Mouse (Mus musculus) liver, adult 2 months (tissue): ENCODE data around the gene Bcl6b. TPM values are rescaled to one million over a fixed set of nuclear protein-coding genes. Genes with fewer than 3 reads are reported as not detected.

Experiments
- DNase-seq: peaks from one replicate; pipeline ENCODE4 v3.0.0-alpha.2; 2011; ENCODE audit warnings: low read depth, low spot score; ENCODE audit errors: extremely low read depth
- H3K27ac ChIP-seq: fragments of 200-500 bp; replicated peaks from 2 replicates; pipeline ENCODE4 v1.5.1; 2012; ENCODE audit warnings: low read depth, mild to moderate bottlenecking, control low read depth, inconsistent platforms, low read length; ENCODE audit not compliant: insufficient read depth
- H3K27me3 ChIP-seq: fragments of 200-500 bp; 2 replicates; pipeline ENCODE4 v1.6.1; 2012; ENCODE audit warnings: mild to moderate bottlenecking, moderate library complexity, low read length, inconsistent platforms; ENCODE audit not compliant: control insufficient read depth, insufficient read depth
- H3K36me3 ChIP-seq: fragments of 200-500 bp; 2 replicates; pipeline ENCODE4 v1.6.1; 2012; ENCODE audit warnings: low read length, inconsistent platforms; ENCODE audit not compliant: control insufficient read depth, insufficient read depth
- H3K4me1 ChIP-seq: fragments of 200-500 bp; 2 replicates; pipeline ENCODE4 v1.6.1; 2011; ENCODE audit warnings: low read length; ENCODE audit not compliant: control insufficient read depth, insufficient read depth
- H3K4me3 ChIP-seq: fragments of 200-500 bp; 2 replicates; pipeline ENCODE4 v1.5.1; 2011; ENCODE audit warnings: low read depth, mild to moderate bottlenecking, control low read depth, low read length, moderate library complexity; ENCODE audit not compliant: insufficient read depth
- H3K79me2 ChIP-seq: fragments of 200-500 bp; 2 replicates; pipeline ENCODE4 v1.6.1; 2012; ENCODE audit warnings: inconsistent platforms, mild to moderate bottlenecking, low read length, moderate library complexity; ENCODE audit not compliant: control insufficient read depth, insufficient read depth
- H3K9ac ChIP-seq: fragments of 200-500 bp; 2 replicates; pipeline ENCODE4 v1.6.1; 2012; ENCODE audit warnings: low read depth, mild to moderate bottlenecking, control low read depth, inconsistent platforms, low read length
- CTCF ChIP-seq: fragments of 200-500 bp; IDR thresholded peaks from 2 replicates; pipeline ENCODE4 v1.5.1; 2011; ENCODE audit warnings: low read depth, low read length, control low read depth
- POLR2A ChIP-seq: fragments of 200-500 bp; IDR thresholded peaks from 2 replicates; pipeline ENCODE4 v1.6.1; 2011; ENCODE audit warnings: low read length, control low read depth; ENCODE audit not compliant: insufficient read depth; ENCODE audit errors: extremely low read depth
- WGBS: fragments of 180-500 bp; shearing (Covaris S2); methylation state at CpG from one replicate; pipeline ENCODE4 v1.1.7; 2018; 5-methylcytosine and 5-hydroxymethylcytosine counted together
- polyA plus RNA-seq: library from polyadenylated mRNA; depleted of rRNA; stranded (reverse); fragments of >200 nt; gene quantifications from 2 replicates; pipeline ENCODE4 v1.2.3, GENCODE M21; 2012
- total RNA-seq: library from RNA; depleted of rRNA; stranded (reverse); fragments of >200 nt; gene quantifications from 2 replicates; pipeline ENCODE4 v1.2.3, GENCODE M21; 2014

Bcl6b gene
- total and polyA plus RNA-seq, 2 experiments = 0.74 to 1.3 TPM

GRCm38 (mm10) chr11:70193354-70194285 lies 36.0 kb downstream of the Bcl6b start:
- Histone ChIP-seq H3K27me3 (no peaks in the 10 kb centered on the region), H3K27ac (no peak overlapping the region), H3K79me2 (no peaks in the 10 kb centered on the region), H3K36me3 (no peaks in the 10 kb centered on the region), H3K9ac (no peak overlapping the region), H3K4me3 (no peak overlapping the region), H3K4me1 (peaks cover 2% of the 10 kb centered on the region; the same call in 1 of the 2 replicates)
- DNase-seq = no peak
- TF ChIP-seq POLR2A (no peak), CTCF (no peak)
- 68% methylated on average over 11 of the region's 11 CpGs for WGBS

DNA sequence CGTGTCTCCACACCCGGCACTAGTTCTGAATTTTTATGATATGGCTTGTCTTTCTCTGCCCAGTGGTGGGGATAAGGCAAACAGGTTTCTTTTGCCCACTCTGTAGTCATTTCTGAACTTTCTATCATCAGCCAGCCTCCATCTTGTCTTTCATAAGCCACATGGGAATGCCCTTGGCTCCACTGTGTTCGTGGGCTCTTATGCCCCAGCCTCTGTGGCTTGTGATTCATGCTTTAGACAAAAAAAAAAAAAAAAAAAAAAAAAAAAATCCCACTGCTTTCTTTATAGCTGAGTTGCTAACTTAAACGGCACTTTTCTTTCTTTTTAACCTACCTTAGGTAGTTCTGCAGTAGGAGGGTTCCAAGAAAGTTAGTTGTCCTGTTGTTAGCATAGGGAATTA lies 37.4 kb downstream of the Bcl6b start:
- Histone ChIP-seq H3K79me2 (no peaks in the 10 kb centered on the region), H3K4me1 (peaks cover 2% of the 10 kb centered on the region; the same call in 1 of the 2 replicates), H3K27ac (no peak overlapping the region), H3K27me3 (no peaks in the 10 kb centered on the region), H3K36me3 (no peaks in the 10 kb centered on the region), H3K9ac (no peak overlapping the region), H3K4me3 (no peak overlapping the region)
- 84% methylated on average over 4 of the region's 4 CpGs for WGBS
- DNase-seq = no peak
- no peak for TF ChIP-seq POLR2A
- TF ChIP-seq CTCF = no peak

GRCm38 (mm10) chr11:70191188-70191587 lies 38.4 kb downstream of the Bcl6b start:
- WGBS = 89% methylated on average over 6 of the region's 6 CpGs

DNA sequence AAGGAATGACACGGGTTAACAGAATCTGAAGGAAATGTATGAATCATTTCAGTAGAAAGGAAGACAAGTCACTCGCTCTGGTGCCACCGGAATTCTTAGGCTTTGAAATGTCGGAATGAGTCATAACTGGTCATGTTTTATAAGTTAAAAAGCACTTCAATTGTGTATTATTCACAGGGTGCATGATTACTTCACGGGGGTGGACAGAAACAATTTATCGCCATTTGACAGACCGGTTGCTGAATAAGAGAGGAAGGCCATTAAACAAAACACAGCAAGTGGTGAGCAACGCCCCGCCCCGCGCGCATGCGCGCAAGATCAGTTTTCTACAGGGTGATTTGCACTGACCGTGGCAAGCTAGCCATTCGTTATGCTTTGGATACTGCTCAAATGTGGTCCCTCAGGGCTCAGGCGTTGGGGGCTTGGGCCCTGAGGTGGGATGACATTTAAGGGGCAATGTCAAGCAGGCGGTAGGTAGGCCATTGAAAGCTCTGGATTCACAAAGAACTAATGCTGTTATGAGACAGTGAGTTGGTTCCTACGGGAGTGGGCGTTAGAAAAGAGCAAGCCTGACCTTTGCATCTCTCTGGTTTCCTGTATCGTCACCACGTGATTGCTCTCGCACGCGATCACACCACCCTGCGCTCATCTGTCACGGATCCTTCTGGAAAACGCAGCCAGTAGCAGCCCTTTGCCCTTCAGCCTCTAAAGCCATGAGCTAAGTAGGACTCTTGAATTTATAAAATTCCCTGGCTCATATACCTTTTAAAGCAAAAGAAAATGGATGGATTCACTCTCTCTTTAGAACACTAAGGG lies 40.1 kb downstream of the Bcl6b start:
- Histone ChIP-seq H3K27me3 (no peaks in the 10 kb centered on the region), H3K9ac (no peak overlapping the region), H3K79me2 (no peaks in the 10 kb centered on the region), H3K27ac (no peak overlapping the region), H3K36me3 (no peaks in the 10 kb centered on the region), H3K4me3 (no peak overlapping the region), H3K4me1 (peaks cover 2% of the 10 kb centered on the region; the same call in 1 of the 2 replicates)
- DNase-seq = no peak
- no peak for TF ChIP-seq CTCF
- TF ChIP-seq POLR2A = no peak
- WGBS = 84% methylated on average over 28 of the region's 28 CpGs

More at GRCm38 (mm10) chr11:70191188-70191587, 38.4 kb downstream of the Bcl6b start:
- Histone ChIP-seq H3K27ac (no peak overlapping the region), H3K79me2 (no peaks in the 10 kb centered on the region), H3K27me3 (no peaks in the 10 kb centered on the region), H3K4me1 (peaks cover 2% of the 10 kb centered on the region; the same call in 1 of the 2 replicates), H3K9ac (no peak overlapping the region), H3K36me3 (no peaks in the 10 kb centered on the region), H3K4me3 (no peak overlapping the region)
- no peak for DNase-seq
- no peak for TF ChIP-seq POLR2A
- no peak for TF ChIP-seq CTCF

DNA sequence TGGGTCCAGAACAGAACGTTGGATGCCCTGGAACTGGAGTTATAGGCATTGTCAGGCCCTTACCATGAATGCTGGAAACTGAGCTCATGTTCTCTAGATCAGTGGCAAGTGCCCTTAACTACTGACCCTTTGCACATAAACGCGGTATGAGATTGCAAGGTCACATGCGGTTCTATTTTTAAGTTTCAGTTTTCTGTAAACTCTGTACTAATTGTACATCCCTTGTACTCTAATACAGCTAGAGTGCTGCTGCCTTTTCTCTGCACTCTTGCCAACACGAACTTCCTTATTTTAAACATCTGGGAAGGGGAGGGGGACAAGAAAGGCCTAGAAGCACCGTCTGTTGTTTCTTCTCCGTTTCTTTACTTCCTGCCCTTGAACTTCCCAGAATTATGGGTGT lies 44.5 kb downstream of the Bcl6b start:
- H3K79me2 ChIP-seq = no peaks in the 10 kb centered on the region
- TF ChIP-seq CTCF (no peak), POLR2A (no peak)
- WGBS = 65% methylated on average over 7 of the region's 7 CpGs

More for the DNA sequence above, 44.5 kb downstream of the Bcl6b start:
- Histone ChIP-seq H3K4me3 (no peak overlapping the region), H3K4me1 (no peaks in the 10 kb centered on the region), H3K36me3 (no peaks in the 10 kb centered on the region), H3K9ac (no peak overlapping the region), H3K27ac (no peak overlapping the region), H3K27me3 (no peaks in the 10 kb centered on the region)
- DNase-seq = no peak
